Mouse (Mus musculus) NIH3T3 (cell line): ENCODE results near the gene Mcf2l.

Experiments used
- DNase-seq: peaks from one replicate; pipeline ENCODE4 v3.0.0-alpha.2; 2012; ENCODE audit warnings: low read depth

Mcf2l gene

GRCm38 (mm10) chr8:12912011-12912410 lies 38.4 kb downstream of the Mcf2l start:
- no peak for DNase-seq

GRCm38 (mm10) chr8:12915187-12916006 lies 41.8 kb downstream of the Mcf2l start:
- no peak for DNase-seq

GRCm38 (mm10) chr8:12916156-12916900 lies 42.7 kb downstream of the Mcf2l start:
- DNase-seq, result no peak

- no peak for DNase-seq
Observed at GRCm38 (mm10) chr8:12917029-12917428, 43.4 kb downstream of the Mcf2l start.

- DNase-seq, result no peak
Observed at GRCm38 (mm10) chr8:12917831-12918230, 44.2 kb downstream of the Mcf2l start.

- DNase-seq, result no peak
Observed at GRCm38 (mm10) chr8:12920599-12920998, 47.0 kb downstream of the Mcf2l start.

GRCm38 (mm10) chr8:12925051-12925450 lies 51.4 kb downstream of the Mcf2l start:
- no peak for DNase-seq

- no peak for DNase-seq
Observed at GRCm38 (mm10) chr8:12925941-12926381, 52.4 kb downstream of the Mcf2l start.

- peak; percentile 83 for DNase-seq
Observed at GRCm38 (mm10) chr8:12927204-12927983, 53.8 kb downstream of the Mcf2l start.

GRCm38 (mm10) chr8:12928033-12928432 lies 54.4 kb downstream of the Mcf2l start:
- DNase-seq, result no peak

- no peak for DNase-seq
Observed at GRCm38 (mm10) chr8:12928931-12929330, 55.3 kb downstream of the Mcf2l start.

- DNase-seq, result no peak
Observed at GRCm38 (mm10) chr8:12930290-12930689, 56.7 kb downstream of the Mcf2l start.

GRCm38 (mm10) chr8:12931426-12931825 lies 57.8 kb downstream of the Mcf2l start:
- peak; percentile 54 for DNase-seq

GRCm38 (mm10) chr8:12932520-12932919 lies 58.9 kb downstream of the Mcf2l start:
- no peak for DNase-seq

GRCm38 (mm10) chr8:12933765-12934164 lies 60.2 kb downstream of the Mcf2l start:
- DNase-seq, result no peak

GRCm38 (mm10) chr8:12934453-12935043 lies 60.9 kb downstream of the Mcf2l start:
- no peak for DNase-seq

- no peak for DNase-seq
Observed at GRCm38 (mm10) chr8:12940549-12940948, 66.9 kb downstream of the Mcf2l start.

GRCm38 (mm10) chr8:12941161-12941926 lies 67.7 kb downstream of the Mcf2l start:
- no peak for DNase-seq

- no peak for DNase-seq
Observed at GRCm38 (mm10) chr8:12947604-12948573, 74.3 kb downstream of the Mcf2l start.

- DNase-seq, result no peak
Observed at GRCm38 (mm10) chr8:12948574-12948961, 75.0 kb downstream of the Mcf2l start.
